Mouse (Mus musculus): ENCODE measurements around the gene Irgq.
A peak's percentile ranks its signal among the peaks of the same experiment; 100 is the strongest.
"Not testable (repeated sequence)": the region's sequence is repeated elsewhere in the genome, so short reads cannot be mapped to it uniquely, and the experiment has no call there.

Irgq gene

DNA sequence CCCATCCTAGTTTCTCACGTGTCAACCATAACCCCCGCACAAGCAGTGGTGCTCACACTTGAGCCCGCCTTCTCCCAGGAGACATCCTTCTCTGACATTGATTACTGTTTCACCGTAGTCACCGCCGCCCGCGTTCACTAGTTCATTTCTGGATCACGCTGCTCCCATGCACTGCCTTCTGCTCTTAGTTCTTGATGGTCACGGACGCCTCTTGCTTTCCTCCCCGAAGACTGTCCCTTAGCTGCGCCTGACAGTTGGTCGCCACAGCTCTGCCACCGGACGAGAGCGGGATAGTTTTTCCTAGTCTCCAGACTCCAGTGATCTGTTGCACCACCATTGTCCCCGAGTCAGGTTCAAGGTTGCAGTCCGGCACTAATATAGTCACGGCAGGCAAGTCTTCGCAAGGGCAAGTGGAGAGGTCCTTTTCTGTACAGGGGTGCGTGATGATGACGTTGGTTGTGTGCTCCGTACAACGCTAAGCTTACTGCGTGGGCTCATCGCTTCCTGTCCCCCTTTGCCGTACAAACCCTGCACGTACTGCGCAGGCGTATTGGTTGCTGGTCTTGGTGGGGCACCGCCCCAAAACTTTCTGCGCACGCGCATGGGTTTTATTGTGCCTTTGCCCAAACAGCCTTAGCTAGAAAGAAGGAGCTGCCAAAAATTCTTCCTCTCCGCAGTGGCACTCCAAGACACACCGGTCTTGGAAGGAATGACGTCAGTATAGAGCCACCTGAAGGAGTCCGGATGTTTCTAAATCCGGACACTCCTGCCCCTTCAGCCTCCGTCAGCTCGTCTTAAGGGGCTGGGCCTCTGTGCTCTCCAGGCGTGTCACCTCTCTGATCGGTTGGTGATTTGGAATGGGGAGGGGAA lies at the start of gene Irgq:
Gene Irgq (plus strand): TSS at position 628 of the 870 bp plus-strand sequence.
- DNase-seq (ENCODE audit: low read depth, low spot score): peak; percentile 99

- DNase-seq (ENCODE audit: low read depth, low spot score): no peak
Observed at GRCm38 (mm10) chr7:24480986-24481473, 49.5 kb upstream of the Irgq start.

- peak; percentile 90 for DNase-seq (ENCODE audit: low read depth, low spot score)
Observed at GRCm38 (mm10) chr7:24481474-24482207, 48.8 kb upstream of the Irgq start, which contains the start of gene Cadm4. Gene Cadm4, plus strand, starts transcription at chr7:24482023.

DNA sequence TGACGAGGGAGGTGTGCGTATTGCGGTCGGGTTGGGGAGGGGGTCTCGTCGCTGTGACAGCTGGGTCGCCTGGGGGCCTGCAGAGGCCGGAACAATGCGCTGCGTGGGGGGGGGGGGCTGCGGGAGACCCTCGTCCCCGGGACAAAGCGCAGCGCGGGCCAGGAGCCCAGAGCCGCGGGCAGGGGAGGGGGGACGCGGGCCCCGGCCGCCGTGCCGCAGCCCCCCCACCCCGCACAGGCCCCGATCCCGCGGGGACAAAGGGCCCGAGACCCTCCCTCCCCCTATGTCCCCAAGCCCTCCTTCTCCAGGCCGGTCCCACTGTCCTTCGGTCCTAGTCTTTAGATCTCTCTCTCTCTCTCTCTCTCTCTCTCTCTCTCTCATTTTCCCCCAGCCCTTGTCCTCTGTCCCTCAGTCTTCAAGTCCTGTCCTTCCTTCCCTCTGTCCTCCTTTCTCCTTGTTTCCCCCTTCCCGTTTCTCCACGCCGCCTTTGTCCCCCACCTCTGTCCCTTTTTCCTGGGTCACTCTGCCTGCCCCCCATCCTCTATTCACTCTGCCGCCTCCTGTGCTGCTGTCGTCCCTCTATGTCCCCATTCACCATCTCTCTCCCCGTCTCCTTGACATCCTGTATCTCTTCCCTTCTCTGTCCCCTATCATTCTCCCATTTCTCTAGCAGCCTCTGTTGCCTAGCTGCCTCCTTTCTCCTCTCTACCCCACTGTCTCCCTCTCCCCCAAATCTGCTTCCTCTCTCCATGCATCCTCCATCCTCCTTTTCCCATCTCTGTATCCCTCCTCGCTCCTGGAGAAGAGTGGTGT lies 48.1 kb upstream of the Irgq start:
- no peak for DNase-seq (ENCODE audit: low read depth, low spot score)

GRCm38 (mm10) chr7:24483291-24483690 lies 47.2 kb upstream of the Irgq start:
- not testable (repeated sequence) for DNase-seq (ENCODE audit: low read depth, low spot score)

DNA sequence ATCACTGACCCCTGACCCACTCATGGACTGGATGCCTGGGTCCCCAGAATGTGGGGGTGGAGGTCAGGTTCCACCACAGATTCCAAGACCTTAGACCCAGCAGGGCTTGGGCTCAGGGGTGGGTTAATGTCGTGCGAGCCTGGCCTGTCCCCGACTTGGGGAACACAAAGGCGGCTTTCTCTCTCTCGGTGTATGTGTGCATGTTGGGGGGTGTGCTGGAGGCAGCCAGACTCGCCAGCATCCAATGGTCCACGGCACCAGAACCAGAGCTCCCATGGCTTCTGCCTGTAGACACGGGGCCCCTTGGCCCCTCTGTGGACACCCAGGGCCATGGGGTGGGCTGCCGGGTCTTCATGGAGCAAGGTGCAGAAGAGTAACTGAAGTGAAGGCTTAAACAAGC lies 45.0 kb upstream of the Irgq start:
- DNase-seq (ENCODE audit: low read depth, low spot score): no peak

DNA sequence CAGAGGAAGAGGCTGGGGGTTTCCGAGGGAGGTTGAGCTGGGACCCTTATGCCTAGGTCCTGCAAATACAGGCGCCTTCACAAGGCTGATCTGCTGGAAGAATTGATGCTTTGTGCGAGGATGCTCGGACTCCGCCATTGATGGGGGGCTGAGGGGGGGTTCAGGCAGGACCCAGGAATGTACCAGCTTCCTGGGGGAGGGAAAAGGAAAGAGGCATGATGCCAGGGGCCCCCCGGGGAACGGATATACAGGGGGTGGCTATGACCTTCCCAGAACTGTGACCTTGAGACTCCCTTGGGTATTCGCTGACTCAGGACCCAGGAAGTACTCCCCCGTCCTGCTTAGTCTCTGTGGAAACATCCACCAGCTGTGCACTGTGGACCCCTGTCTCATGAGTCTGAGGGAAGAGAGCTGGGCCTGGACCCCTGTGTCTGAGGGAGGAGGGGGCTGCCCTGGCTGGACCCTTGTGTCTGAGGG lies 43.8 kb upstream of the Irgq start:
- DNase-seq (ENCODE audit: low read depth, low spot score): no peak

DNA sequence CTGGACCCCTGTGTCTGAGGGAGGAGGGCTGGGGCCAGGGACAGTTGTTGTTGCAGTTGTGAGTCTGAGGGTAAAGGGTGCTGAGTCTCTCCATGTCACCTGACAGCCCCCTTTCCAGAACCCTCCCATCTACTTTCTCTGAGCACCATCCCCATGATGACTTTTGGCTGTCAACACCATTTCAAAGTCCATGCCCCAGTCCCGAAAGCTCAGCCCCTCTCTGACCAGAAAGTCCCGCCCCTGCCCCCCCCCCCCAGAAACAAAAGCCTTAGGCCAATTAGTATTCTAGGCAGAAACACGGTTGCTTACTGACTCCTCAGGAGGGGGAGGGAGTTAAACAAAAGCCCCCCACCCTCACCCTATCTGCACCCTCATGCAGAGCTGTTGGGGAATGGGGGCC lies 43.1 kb upstream of the Irgq start:
- DNase-seq (ENCODE audit: low read depth, low spot score): no peak

GRCm38 (mm10) chr7:24488303-24488702 lies 42.2 kb upstream of the Irgq start:
- no peak for DNase-seq (ENCODE audit: low read depth, low spot score)

DNA sequence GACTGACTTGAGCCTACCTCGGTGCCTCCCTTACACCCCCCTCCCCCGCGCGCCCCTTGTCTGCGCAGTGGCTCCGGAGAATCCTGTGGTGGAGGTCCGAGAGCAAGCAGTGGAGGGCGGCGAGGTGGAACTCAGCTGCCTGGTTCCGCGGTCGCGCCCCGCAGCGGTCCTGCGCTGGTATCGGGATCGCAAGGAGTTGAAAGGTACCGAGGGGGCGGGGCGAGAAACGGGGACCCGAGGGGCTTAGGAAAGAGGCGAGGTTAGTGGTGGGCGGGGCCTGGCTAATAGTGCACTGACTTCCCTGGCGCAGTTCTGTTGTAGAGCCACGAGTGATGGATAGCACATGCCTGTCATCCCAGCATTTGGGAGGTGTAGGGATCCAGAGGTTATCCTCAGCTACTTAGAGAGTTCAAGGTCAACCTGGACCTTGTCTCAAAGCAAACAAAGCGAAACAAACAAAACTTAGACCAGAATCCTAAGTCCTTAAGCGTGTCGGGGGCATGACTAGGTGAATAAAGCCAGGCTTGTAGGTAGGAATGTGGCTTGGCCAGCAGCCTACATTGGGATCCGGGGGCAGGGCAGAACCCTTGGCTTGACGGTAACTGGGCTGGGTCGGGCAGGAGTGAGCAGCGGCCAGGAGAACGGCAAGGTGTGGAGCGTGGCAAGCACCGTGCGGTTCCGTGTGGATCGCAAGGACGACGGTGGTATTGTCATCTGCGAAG lies 30.5 kb upstream of the Irgq start:
- DNase-seq (ENCODE audit: low read depth, low spot score): no peak

- DNase-seq (ENCODE audit: low read depth, low spot score): peak; percentile 44
Observed at GRCm38 (mm10) chr7:24500929-24501328, 29.6 kb upstream of the Irgq start.

DNA sequence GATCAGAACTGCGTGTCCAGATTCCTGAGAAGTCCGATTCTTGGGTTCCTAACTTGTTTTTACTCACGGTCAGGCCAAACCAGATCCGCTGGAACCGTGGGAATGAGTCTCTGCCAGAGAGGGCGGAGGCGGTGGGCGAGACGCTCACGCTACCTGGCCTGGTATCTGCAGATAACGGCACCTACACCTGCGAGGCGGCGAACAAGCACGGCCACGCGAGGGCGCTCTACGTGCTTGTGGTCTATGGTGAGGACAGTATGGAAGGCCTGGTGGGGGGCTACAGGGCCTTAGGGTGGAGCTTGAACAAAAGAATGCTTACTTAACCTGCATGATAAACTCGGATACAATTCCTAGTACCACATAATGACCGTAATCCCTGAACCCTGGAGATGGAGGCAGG lies 29.0 kb upstream of the Irgq start:
- no peak for DNase-seq (ENCODE audit: low read depth, low spot score)

- no peak for DNase-seq (ENCODE audit: low read depth, low spot score)
Observed at GRCm38 (mm10) chr7:24504004-24504403, 26.5 kb upstream of the Irgq start.

- no peak for DNase-seq (ENCODE audit: low read depth, low spot score)
Observed at GRCm38 (mm10) chr7:24504868-24505267, 25.6 kb upstream of the Irgq start.

DNA sequence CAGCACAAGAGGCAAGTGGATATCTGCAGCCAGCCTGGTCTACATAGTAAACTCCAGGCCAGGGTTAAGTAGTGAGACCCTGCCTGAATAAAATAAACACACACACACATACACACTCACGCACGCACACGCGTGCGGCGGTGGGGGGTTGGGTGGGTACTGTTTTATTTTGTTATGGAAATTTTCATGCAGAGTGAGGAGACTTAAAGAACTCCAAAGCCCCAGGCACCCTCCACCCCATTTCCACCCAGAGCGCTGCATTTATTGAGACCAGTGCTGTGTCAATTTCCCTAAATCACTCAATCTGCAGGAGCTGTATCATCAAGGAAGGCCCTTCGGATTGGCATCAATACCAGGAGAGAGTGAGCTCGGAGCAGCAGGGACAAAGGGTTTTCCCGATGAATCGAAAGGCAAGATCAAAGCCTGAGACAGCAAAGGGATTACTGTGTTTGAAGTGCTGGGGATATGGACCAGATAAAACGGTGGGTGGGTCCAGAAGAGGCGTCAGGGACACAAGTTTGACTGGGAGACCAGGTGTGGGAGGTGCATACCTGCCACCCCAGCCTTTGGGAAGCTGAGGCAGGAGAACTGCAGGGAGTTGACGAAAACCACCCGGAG lies 24.9 kb upstream of the Irgq start:
- no peak for DNase-seq (ENCODE audit: low read depth, low spot score)

- no peak for DNase-seq (ENCODE audit: low read depth, low spot score)
Observed at GRCm38 (mm10) chr7:24506065-24506459, 24.4 kb upstream of the Irgq start.

DNA sequence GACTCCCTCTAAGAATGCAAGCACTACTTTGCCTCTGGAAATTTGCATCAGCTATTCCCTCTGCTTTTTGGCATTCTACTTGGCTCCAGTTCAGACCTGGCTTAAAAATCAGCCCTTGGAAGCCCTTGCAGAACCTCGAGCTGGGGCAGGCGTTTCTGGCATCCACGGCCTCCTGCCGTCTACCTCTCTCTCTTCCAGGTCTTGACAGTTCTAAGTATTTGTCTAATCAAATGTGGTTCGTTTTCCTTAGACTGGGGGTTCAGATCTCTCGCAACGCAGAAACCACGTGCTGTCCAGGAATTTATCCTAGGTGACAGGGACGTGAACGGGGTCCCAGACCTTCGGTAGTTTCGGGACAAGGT lies 24.0 kb upstream of the Irgq start:
- no peak for DNase-seq (ENCODE audit: low read depth, low spot score)

- peak; percentile 92 for DNase-seq (ENCODE audit: low read depth, low spot score)
Observed at GRCm38 (mm10) chr7:24506838-24507725, 23.4 kb upstream of the Irgq start, which contains the start of gene Zfp428. Gene Zfp428, plus strand, starts transcription at chr7:24507006.

DNA sequence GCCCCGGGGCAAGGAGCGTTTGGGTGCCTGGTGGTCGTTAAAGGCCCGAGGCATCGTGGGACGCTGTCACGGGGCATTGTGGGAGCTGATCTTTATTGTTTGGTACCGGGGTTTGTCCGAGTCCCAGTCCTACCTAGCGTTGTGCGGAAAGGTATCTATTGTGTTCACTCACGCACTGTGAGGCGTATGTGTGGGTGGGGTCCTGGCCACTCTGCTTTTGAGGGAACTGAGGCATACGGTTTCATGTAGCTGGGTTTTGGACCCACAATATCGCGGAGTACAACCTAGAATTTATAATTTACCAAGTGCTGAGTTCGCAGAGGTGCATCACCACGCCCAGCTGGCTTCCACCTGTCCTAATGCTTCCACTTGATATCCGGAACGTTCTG lies 22.8 kb upstream of the Irgq start:
- no peak for DNase-seq (ENCODE audit: low read depth, low spot score)

DNA sequence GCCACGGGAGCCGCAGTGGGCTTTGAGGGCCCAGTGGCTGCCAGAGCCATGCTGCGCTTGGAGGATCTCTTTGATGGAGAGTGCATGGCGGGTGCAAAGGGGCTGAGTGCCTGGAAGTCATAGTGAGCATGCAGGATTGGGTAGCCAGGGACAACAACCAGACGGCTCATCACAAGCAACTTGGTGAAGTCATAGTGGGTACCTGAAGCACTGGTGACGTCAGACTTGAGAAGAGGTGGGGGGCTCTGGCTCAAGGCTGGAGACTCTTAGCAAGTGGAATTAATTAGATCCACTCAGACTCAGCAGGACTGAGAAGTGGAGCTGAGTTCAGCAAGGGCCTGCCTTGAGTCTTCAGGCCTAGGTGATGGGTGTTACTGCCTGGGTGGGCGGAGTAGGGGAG lies 18.1 kb upstream of the Irgq start, which contains the start of gene AC161166.1:
Gene AC161166.1 (minus strand): TSS at position 101 of the 400 bp plus-strand sequence.
- DNase-seq (ENCODE audit: low read depth, low spot score): no peak

Data from mesoderm, embryonic 11.5 days (tissue).